Mouse (Mus musculus): ENCODE measurements at regions not wholly inside any gene's neighbourhood (a gene's known extent, or its start where the extent isn't known, plus 50 kb on each side); places are given as distances from the start of the nearest gene placed in this dataset.

DNA sequence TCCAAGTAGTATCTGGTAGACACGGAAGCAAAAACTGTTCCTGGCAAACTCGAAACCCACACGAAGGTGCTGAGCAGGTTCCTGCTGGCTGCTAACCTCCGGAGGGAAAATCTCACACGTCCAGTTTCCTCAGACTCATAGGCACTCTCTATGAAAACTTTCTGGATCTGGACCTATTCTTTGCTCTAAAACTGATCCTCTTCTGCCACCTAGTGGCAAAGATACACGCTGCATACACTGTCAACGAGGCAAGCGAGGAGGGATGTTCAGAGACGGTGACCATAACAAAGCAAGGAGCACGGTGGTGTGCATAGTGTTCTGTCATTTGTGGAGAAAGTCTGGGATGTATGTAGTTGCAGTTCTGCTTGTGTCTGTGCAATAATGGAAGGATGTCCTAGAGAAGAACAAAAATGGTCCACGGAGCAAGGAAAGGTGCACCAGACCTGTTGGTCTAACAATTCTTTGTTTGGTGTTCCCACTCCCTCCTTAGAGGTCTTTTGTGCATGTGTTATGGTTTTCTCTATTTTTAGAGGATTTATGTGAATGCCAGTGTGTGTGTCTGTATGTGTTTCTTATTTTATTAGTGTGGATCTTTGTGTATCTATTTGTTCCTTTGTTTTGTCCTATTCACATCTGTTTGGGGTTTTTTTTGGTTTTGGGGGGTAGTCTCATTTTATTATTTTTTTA lies 57.0 kb upstream of the Siglech start:
- DNase-seq (ENCODE audit: low spot score in 2 of 2), result peak in 1 of 2 experiments; percentile 10

All from urinary bladder, postnatal 36 days (tissue).